Mouse (Mus musculus) spleen, adult 2 months (tissue): ENCODE measurements around the gene Mgat4c. TPM values are rescaled to one million over a fixed set of nuclear protein-coding genes. Genes with fewer than 3 reads are reported as not detected.

Experiments used
- DNase-seq, 2 experiments: peaks; one replicate each; pipeline versions ENCODE4 v3.0.0 to v3.0.0-alpha.2; 2012 to 2021; ENCODE audit warnings: low spot score in 2 of 2, low read depth in 1 of 2
- H3K27ac ChIP-seq: fragments of 200-500 bp; 2 replicates; pipeline ENCODE4 v1.5.1; 2012; ENCODE audit warnings: low read length, inconsistent platforms; ENCODE audit not compliant: insufficient read depth
- H3K27me3 ChIP-seq: fragments of 200-500 bp; 2 replicates; pipeline ENCODE4 v1.6.1; 2012; ENCODE audit warnings: mild to moderate bottlenecking, moderate library complexity, low read length, inconsistent platforms; ENCODE audit not compliant: control insufficient read depth, insufficient read depth
- H3K36me3 ChIP-seq: fragments of 200-500 bp; 2 replicates; pipeline ENCODE4 v1.6.1; 2012; ENCODE audit warnings: mild to moderate bottlenecking, low read length, inconsistent platforms; ENCODE audit not compliant: control insufficient read depth, insufficient read depth
- H3K4me1 ChIP-seq: fragments of 200-500 bp; 2 replicates; pipeline ENCODE4 v1.6.1; 2011; ENCODE audit warnings: inconsistent platforms; ENCODE audit not compliant: control insufficient read depth, insufficient read depth, insufficient read length
- H3K4me3 ChIP-seq: fragments of 200-500 bp; 2 replicates; pipeline ENCODE4 v1.5.1; 2011; ENCODE audit warnings: mild to moderate bottlenecking, inconsistent platforms; ENCODE audit not compliant: insufficient read depth, insufficient read length; ENCODE audit errors: extremely low read depth
- CTCF ChIP-seq: fragments of 200-500 bp; IDR thresholded peaks from 2 replicates; pipeline ENCODE4 v1.5.1; 2011; ENCODE audit warnings: mild to moderate bottlenecking, inconsistent platforms; ENCODE audit not compliant: insufficient read depth, insufficient read length, insufficient replicate concordance; ENCODE audit errors: extremely low read depth
- POLR2A ChIP-seq: fragments of 200-500 bp; IDR thresholded peaks from 2 replicates; pipeline ENCODE4 v1.6.1; 2011; ENCODE audit warnings: low read depth, low read length, inconsistent platforms
- WGBS: fragments of 180-500 bp; shearing (Covaris S2); methylation state at CpG from one replicate; pipeline ENCODE4 v1.1.7; 2018; 5-methylcytosine and 5-hydroxymethylcytosine counted together
- polyA plus RNA-seq: library from polyadenylated mRNA; depleted of rRNA; stranded (reverse); fragments of >200 nt; gene quantifications from 2 replicates; pipeline ENCODE4 v1.2.3, GENCODE M21; 2012

The Mgat4c gene
- polyA plus RNA-seq, 1 experiment, result not detected

- no peak overlapping the region for H3K27ac ChIP-seq
- no peak overlapping the region for H3K4me3 ChIP-seq
- no peaks in the 10 kb centered on the region for H3K4me1 ChIP-seq
- TF ChIP-seq CTCF, result no peak
- no peak for TF ChIP-seq POLR2A
- no peaks in the 10 kb centered on the region for H3K36me3 ChIP-seq
- 78% methylated on average over 3 of the region's 3 CpGs for WGBS
- DNase-seq, result no peak
- no peaks in the 10 kb centered on the region for H3K27me3 ChIP-seq
Observed at GRCm38 (mm10) chr10:101783161-101783744, 102.0 kb downstream of the Mgat4c start.

GRCm38 (mm10) chr10:101795507-101795906, 114.2 kb downstream of the Mgat4c start:
- no peaks in the 10 kb centered on the region for H3K27me3 ChIP-seq

GRCm38 (mm10) chr10:101798831-101799474, 117.7 kb downstream of the Mgat4c start:
- Histone ChIP-seq H3K4me1 (no peaks in the 10 kb centered on the region), H3K27me3 (no peaks in the 10 kb centered on the region), H3K36me3 (no peaks in the 10 kb centered on the region), H3K4me3 (no peak overlapping the region), H3K27ac (no peak overlapping the region)
- no peak for TF ChIP-seq CTCF
- TF ChIP-seq POLR2A, result no peak
- DNase-seq, result no peak
- 73% methylated on average over 2 of the region's 2 CpGs for WGBS

More at GRCm38 (mm10) chr10:101795507-101795906, 114.2 kb downstream of the Mgat4c start:
- H3K4me3 ChIP-seq, result no peak overlapping the region
- DNase-seq, result no peak
- H3K27ac ChIP-seq, result no peak overlapping the region
- H3K4me1 ChIP-seq, result no peaks in the 10 kb centered on the region
- TF ChIP-seq CTCF (no peak), POLR2A (no peak)
- H3K36me3 ChIP-seq, result no peaks in the 10 kb centered on the region
- 90% methylated on average over 1 of the region's 1 CpGs for WGBS

GRCm38 (mm10) chr10:101808768-101809167, 127.5 kb downstream of the Mgat4c start:
- no peaks in the 10 kb centered on the region for H3K36me3 ChIP-seq
- no peak overlapping the region for H3K27ac ChIP-seq
- no peaks in the 10 kb centered on the region for H3K4me1 ChIP-seq
- H3K4me3 ChIP-seq, result no peak overlapping the region
- H3K27me3 ChIP-seq, result no peaks in the 10 kb centered on the region
- TF ChIP-seq POLR2A (no peak), CTCF (no peak)
- DNase-seq, result no peak
- WGBS, result 92% methylated on average over 2 of the region's 2 CpGs

GRCm38 (mm10) chr10:101816902-101817301, 135.6 kb downstream of the Mgat4c start:
- WGBS, result 88% methylated on average over 5 of the region's 5 CpGs
- Histone ChIP-seq H3K4me3 (no peak overlapping the region), H3K27me3 (no peaks in the 10 kb centered on the region), H3K27ac (no peak overlapping the region), H3K4me1 (no peaks in the 10 kb centered on the region), H3K36me3 (no peaks in the 10 kb centered on the region)
- TF ChIP-seq POLR2A (no peak), CTCF (no peak)
- DNase-seq, result no peak

- no peaks in the 10 kb centered on the region for H3K27me3 ChIP-seq
- WGBS, result 80% methylated on average over 2 of the region's 2 CpGs
- no peak for TF ChIP-seq POLR2A
- TF ChIP-seq CTCF, result no peak
- H3K27ac ChIP-seq, result no peak overlapping the region
- DNase-seq, result no peak
- no peaks in the 10 kb centered on the region for H3K36me3 ChIP-seq
- H3K4me3 ChIP-seq, result no peak overlapping the region
- H3K4me1 ChIP-seq, result no peaks in the 10 kb centered on the region
Observed at GRCm38 (mm10) chr10:101827944-101828343, 146.7 kb downstream of the Mgat4c start.

GRCm38 (mm10) chr10:101856115-101856514, 174.8 kb downstream of the Mgat4c start:
- Histone ChIP-seq H3K4me1 (no peaks in the 10 kb centered on the region), H3K4me3 (no peak overlapping the region), H3K27ac (no peak overlapping the region), H3K36me3 (no peaks in the 10 kb centered on the region), H3K27me3 (no peaks in the 10 kb centered on the region)
- WGBS, result 90% methylated on average over 2 of the region's 2 CpGs
- no peak for DNase-seq
- no peak for TF ChIP-seq POLR2A
- TF ChIP-seq CTCF, result no peak
